Mouse (Mus musculus) megakaryocyte, embryonic 14.5 days (primary cell): ENCODE measurements around the gene Slc4a7. TPM values are rescaled to one million over a fixed set of nuclear protein-coding genes. Genes with fewer than 3 reads are reported as not detected.
"Not testable (repeated sequence)": the region's sequence is repeated elsewhere in the genome, so short reads cannot be mapped to it uniquely, and the experiment has no call there.

Experiments
- H3K27me3 ChIP-seq: replicated peaks from 2 replicates; pipeline ENCODE3; 2012; ENCODE audit warnings: inconsistent platforms
- H3K36me3 ChIP-seq: replicated peaks from 2 replicates; pipeline ENCODE3; 2012; ENCODE audit warnings: low read length, inconsistent platforms, mixed read lengths
- H3K4me1 ChIP-seq: 2 replicates; pipeline ENCODE4 v1.6.1; 2012; ENCODE audit warnings: inconsistent platforms
- H3K4me3 ChIP-seq: replicated peaks from 2 replicates; pipeline ENCODE3; 2012; ENCODE audit warnings: moderate library complexity, mild to moderate bottlenecking, inconsistent platforms
- H3K9me3 ChIP-seq: 2 replicates; pipeline ENCODE4 v1.6.1; 2012; ENCODE audit warnings: inconsistent platforms
- FLI1 ChIP-seq: IDR thresholded peaks from 2 replicates; pipeline ENCODE4 v1.6.1; 2012; ENCODE audit warnings: low read length, inconsistent platforms, mixed read lengths
- GATA1 ChIP-seq: IDR thresholded peaks from 3 replicates; pipeline ENCODE4 v1.6.1; 2012; ENCODE audit warnings: mixed read lengths, low read length, inconsistent platforms, borderline replicate concordance
- polyA plus RNA-seq: library from polyadenylated mRNA; stranded (reverse); fragments of >175 nt; gene quantifications from 2 replicates; pipeline ENCODE4 v1.2.3, GENCODE M21; 2012; ENCODE audit warnings: low replicate concordance; ENCODE audit not compliant: insufficient read depth

Slc4a7 gene
- polyA plus RNA-seq, 1 experiment: 0.15 TPM

DNA sequence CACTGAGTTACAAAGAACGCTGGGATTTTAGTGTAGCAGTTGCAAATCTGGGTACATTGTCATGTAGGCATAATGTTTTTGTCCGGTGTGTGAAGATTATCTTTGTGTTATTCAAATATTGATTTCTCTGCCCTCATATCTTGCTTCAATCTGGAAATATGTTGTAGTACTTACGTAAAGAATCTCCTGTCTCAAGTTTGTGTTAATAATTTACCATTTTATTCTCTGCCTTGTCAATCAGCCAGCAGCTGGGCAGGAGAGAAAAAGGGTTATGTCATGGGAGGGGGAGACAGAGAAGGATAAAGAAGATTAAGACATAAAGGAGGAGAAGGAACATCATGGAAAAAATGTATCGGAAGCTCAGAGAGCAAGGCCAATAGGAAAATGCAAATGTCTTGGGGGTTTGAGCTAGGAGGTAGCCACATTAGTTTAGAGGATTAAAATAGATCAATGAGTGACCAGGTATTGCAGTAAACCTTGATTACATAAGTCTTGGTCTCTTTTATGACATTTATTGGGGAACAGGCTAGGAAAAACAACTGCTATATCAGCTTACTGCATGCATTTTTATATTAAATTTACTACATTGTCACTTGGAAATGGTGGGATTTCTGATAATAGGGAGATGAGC is 87.9 kb downstream of the Slc4a7 start:
- no peaks in the 10 kb centered on the region for H3K9me3 ChIP-seq
- no peaks in the 10 kb centered on the region for H3K4me1 ChIP-seq
- peaks cover 44% of the 10 kb centered on the region for H3K36me3 ChIP-seq
- H3K27me3 ChIP-seq: no peaks in the 10 kb centered on the region
- no peak overlapping the region for H3K4me3 ChIP-seq
- TF ChIP-seq GATA1: no peak

- H3K27me3 ChIP-seq: no peaks in the 10 kb centered on the region
- peaks cover 7% of the 10 kb centered on the region for H3K4me1 ChIP-seq
- H3K36me3 ChIP-seq: peaks cover 16% of the 10 kb centered on the region
- TF ChIP-seq FLI1: no peak
- H3K9me3 ChIP-seq: no peaks in the 10 kb centered on the region
- no peak overlapping the region for H3K4me3 ChIP-seq
Observed at GRCm38 (mm10) chr14:14799861-14800260, 97.8 kb downstream of the Slc4a7 start.

DNA sequence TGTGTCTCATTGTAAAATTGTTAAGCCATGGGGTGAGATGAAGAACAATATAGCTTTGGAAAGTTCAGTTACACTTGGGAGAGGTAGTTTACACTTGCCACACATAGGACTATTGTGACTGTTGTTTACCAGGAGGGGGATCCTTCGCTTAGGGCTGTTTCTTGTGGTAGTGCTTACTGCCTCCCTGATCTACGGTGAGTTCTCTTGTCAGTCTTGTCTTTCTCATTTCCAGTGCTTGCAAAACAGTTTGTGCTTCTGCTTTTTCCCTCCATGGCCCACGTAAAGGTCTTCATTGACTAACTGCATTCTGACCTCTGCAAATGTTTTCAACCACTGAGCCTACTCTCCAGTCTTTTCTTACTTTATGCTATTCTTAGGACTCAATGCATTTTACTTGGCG is 98.3 kb downstream of the Slc4a7 start:
- Histone ChIP-seq H3K4me3 (no peak overlapping the region), H3K36me3 (peaks cover 16% of the 10 kb centered on the region), H3K4me1 (peaks cover 9% of the 10 kb centered on the region), H3K27me3 (no peaks in the 10 kb centered on the region), H3K9me3 (no peaks in the 10 kb centered on the region)
- TF ChIP-seq FLI1 (no peak), GATA1 (no peak)

- H3K9me3 ChIP-seq: no peaks in the 10 kb centered on the region
- H3K4me1 ChIP-seq: peaks cover 9% of the 10 kb centered on the region
- TF ChIP-seq FLI1 (no peak), GATA1 (no peak)
- peak overlapping the region; percentile 38 for H3K4me3 ChIP-seq
- no peaks in the 10 kb centered on the region for H3K27me3 ChIP-seq
- peaks cover 14% of the 10 kb centered on the region for H3K36me3 ChIP-seq
Observed at GRCm38 (mm10) chr14:14800810-14801209, 98.7 kb downstream of the Slc4a7 start.

DNA sequence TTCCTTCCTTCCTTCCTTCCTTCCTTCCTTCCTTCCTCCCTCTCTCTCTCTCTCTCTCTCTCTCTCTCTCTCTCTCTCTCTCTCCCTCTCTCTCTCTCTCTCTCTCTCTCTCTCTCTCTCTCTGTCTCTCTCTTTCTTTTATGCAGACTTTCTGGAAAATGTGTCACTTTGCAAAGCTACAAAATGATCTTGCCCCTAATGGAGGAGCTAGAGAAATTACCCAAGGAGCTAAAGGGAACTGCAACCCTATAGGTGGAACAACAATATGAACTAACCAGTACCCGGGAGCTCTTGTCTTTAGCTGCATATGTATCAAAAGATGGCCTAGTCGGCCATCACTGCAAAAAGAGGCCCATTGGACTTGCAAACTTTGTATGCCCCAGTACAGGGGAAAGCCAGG is 101.0 kb downstream of the Slc4a7 start, which contains the start of gene Nek10:
TSS of gene Nek10 (plus strand) at position 301 of the 400 bp plus-strand sequence.
- H3K4me3 ChIP-seq, H3K27me3 ChIP-seq, H3K4me1 ChIP-seq, H3K9me3 ChIP-seq, H3K36me3 ChIP-seq: not testable (repeated sequence)

GRCm38 (mm10) chr14:14803921-14804517 is 101.9 kb downstream of the Slc4a7 start:
- TF ChIP-seq GATA1: no peak
- peaks cover 7% of the 10 kb centered on the region for H3K36me3 ChIP-seq

DNA sequence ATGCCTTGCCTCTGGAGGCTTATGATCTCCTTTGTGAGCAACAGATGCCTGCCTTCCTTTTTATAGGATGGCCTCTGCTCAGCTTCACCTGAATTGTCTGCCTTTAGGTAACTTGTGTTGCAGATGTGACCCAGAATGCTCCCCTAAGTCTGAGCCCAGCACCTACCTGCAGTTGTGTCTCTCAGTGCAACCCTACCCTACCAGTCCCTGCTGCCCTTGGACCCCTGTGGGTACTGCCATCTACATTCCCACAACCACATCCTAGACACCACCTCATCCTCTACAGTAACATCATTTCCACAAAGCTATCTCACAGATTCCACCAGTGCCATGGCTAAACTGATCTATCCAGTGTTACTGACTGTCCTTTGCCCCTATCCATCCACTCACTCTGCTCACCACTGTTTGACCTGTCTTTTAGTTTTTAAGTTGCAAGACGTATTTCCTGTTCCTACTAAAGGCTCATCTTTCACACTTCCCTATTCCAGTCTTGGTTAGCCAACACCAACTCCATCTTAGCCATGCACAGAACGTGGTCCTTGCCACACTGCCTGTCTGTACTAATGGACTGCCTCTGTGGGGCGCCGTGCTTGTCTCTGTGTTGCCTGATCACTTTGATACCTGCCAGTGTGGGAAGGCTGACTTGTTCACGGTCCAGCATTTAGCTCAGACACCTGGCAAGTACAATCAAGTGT is 102.6 kb downstream of the Slc4a7 start:
- H3K4me1 ChIP-seq: peaks cover 9% of the 10 kb centered on the region
- H3K36me3 ChIP-seq: peaks cover 7% of the 10 kb centered on the region
- H3K4me3 ChIP-seq: no peak overlapping the region
- no peak for TF ChIP-seq GATA1
- TF ChIP-seq FLI1: no peak
- H3K27me3 ChIP-seq: no peaks in the 10 kb centered on the region
- no peaks in the 10 kb centered on the region for H3K9me3 ChIP-seq

More at GRCm38 (mm10) chr14:14803921-14804517, 101.9 kb downstream of the Slc4a7 start:
- H3K4me1 ChIP-seq: peaks cover 9% of the 10 kb centered on the region
- no peak overlapping the region for H3K4me3 ChIP-seq
- H3K27me3 ChIP-seq: no peaks in the 10 kb centered on the region
- no peaks in the 10 kb centered on the region for H3K9me3 ChIP-seq

- Histone ChIP-seq H3K9me3 (no peaks in the 10 kb centered on the region), H3K4me3 (no peak overlapping the region), H3K27me3 (peaks cover 2% of the 10 kb centered on the region), H3K36me3 (no peaks in the 10 kb centered on the region), H3K4me1 (peaks cover 4% of the 10 kb centered on the region; the same call in 1 of the 2 replicates)
- TF ChIP-seq FLI1 (no peak), GATA1 (no peak)
Observed at GRCm38 (mm10) chr14:14832520-14833240, 130.6 kb downstream of the Slc4a7 start.

DNA sequence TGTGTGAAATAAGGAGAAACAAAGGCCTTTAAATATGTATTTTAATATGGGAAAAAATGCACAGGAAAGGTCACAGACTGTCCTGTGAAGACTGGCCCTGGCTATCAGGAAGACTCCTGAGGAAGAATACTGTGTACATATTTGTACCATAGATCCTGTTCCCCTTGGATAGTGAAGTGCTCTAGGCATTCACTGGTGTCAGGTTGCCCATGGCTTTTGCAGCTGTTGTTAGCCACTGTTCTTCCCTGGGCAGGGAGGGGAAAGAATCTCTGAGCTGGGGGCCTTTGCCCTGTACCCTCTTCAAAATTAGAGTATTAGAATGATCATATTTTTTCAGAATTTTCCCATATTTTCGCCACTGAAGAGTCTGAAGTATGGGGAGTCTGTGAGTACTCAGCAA is 131.4 kb downstream of the Slc4a7 start:
- TF ChIP-seq GATA1: no peak
- TF ChIP-seq FLI1: no peak
- H3K4me3 ChIP-seq: no peak overlapping the region
- no peaks in the 10 kb centered on the region for H3K9me3 ChIP-seq
- no peaks in the 10 kb centered on the region for H3K36me3 ChIP-seq
- H3K4me1 ChIP-seq: peaks cover 4% of the 10 kb centered on the region; the same call in 1 of the 2 replicates
- H3K27me3 ChIP-seq: peaks cover 2% of the 10 kb centered on the region

DNA sequence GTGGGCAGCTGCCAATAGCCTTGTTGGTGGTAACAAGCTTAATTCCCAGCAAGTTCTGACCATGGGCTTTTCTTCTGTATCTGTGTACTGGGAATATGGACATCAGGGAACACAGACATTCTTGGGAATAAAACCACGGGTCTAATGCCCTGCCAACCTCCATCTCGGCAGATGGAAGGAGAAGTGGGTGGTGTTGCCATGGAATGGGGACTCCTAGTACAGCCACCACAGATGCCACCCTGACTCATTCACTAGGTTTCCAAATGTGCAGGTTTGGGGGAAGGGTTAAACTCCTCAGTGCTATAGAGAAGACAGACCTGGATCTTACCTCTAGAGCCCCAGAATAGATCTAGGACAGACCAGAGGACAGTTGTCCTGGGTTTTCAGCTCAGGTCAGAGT is 132.2 kb downstream of the Slc4a7 start:
- no peak overlapping the region for H3K4me3 ChIP-seq
- no peak for TF ChIP-seq GATA1
- no peak for TF ChIP-seq FLI1

More for the DNA sequence above, 132.2 kb downstream of the Slc4a7 start:
- Histone ChIP-seq H3K9me3 (no peaks in the 10 kb centered on the region), H3K36me3 (no peaks in the 10 kb centered on the region), H3K27me3 (peaks cover 2% of the 10 kb centered on the region), H3K4me1 (peaks cover 4% of the 10 kb centered on the region; the same call in 1 of the 2 replicates)
